Mouse (Mus musculus) lung, embryonic 15.5 days (tissue): Measurements from ENCODE around the gene Pithd1. TPM values are rescaled to one million over a fixed set of nuclear protein-coding genes. Genes with fewer than 3 reads are reported as not detected.
"Not testable (repeated sequence)": the region's sequence is repeated elsewhere in the genome, so short reads cannot be mapped to it uniquely, and the experiment has no call there.

Source experiments
- ATAC-seq: fragments of 200-750 bp; cut with Nextera tagmentation; 2 replicates; pipeline ENCODE4 v1.8.0; 2017; ENCODE audit warnings: moderate number of reproducible peaks, borderline replicate concordance; ENCODE audit not compliant: low FRiP score, low TSS enrichment; ENCODE audit errors: extremely low read depth
- H3K27ac ChIP-seq: fragments of 300-500 bp; sonication (generic); 2 replicates; pipeline ENCODE4 v1.5.1; 2015; ENCODE audit warnings: moderate library complexity, mild to moderate bottlenecking, inconsistent platforms
- H3K27me3 ChIP-seq: fragments of 300-500 bp; sonication (generic); 2 replicates; pipeline ENCODE4 v1.6.1; 2015; ENCODE audit warnings: inconsistent platforms
- H3K36me3 ChIP-seq: fragments of 300-500 bp; sonication (generic); 2 replicates; pipeline ENCODE4 v1.6.1; 2015; ENCODE audit warnings: inconsistent platforms
- H3K4me1 ChIP-seq: fragments of 300-500 bp; sonication (generic); 2 replicates; pipeline ENCODE4 v1.6.1; 2015; ENCODE audit warnings: inconsistent platforms
- H3K4me2 ChIP-seq: fragments of 300-500 bp; sonication (generic); 2 replicates; pipeline ENCODE4 v1.6.1; 2015; ENCODE audit warnings: inconsistent platforms, mild to moderate bottlenecking, moderate library complexity
- H3K4me3 ChIP-seq: fragments of 300-500 bp; sonication (generic); 2 replicates; pipeline ENCODE4 v1.5.1; 2015; ENCODE audit warnings: mild to moderate bottlenecking, inconsistent platforms
- H3K9ac ChIP-seq: fragments of 300-500 bp; sonication (generic); 2 replicates; pipeline ENCODE4 v1.6.1; 2015; ENCODE audit warnings: inconsistent platforms
- H3K9me3 ChIP-seq: fragments of 300-500 bp; sonication (generic); 2 replicates; pipeline ENCODE4 v1.6.1; 2016; ENCODE audit warnings: inconsistent platforms
- WGBS: fragments of 180-500 bp; shearing (Covaris S2); methylation state at CpG from one replicate; pipeline ENCODE4 v1.1.7; 2015; 5-methylcytosine and 5-hydroxymethylcytosine counted together
- polyA plus RNA-seq: library from polyadenylated mRNA; unstranded; fragments of >200 nt; fragmentation: Nextera tagmentation; extraction: Ambion mirVana; gene quantifications from 2 replicates; pipeline ENCODE4 v1.2.1, GENCODE M21; 2015

Gene Pithd1
- polyA plus RNA-seq, 1 experiment from 2014 or later = 59.7 TPM

GRCm38 (mm10) chr4:135942193-135942592, 44.9 kb downstream of the Pithd1 start:
- no peak overlapping the region for H3K27ac ChIP-seq
- WGBS = 72% methylated on average over 6 of the region's 6 CpGs
- no peak overlapping the region for H3K4me3 ChIP-seq
- no peak for ATAC-seq
- H3K36me3 ChIP-seq = peaks cover 13% of the 10 kb centered on the region
- no peaks in the 10 kb centered on the region for H3K9me3 ChIP-seq
- H3K4me2 ChIP-seq = no peak overlapping the region
- no peak overlapping the region for H3K9ac ChIP-seq
- no peaks in the 10 kb centered on the region for H3K27me3 ChIP-seq
- peaks cover 15% of the 10 kb centered on the region for H3K4me1 ChIP-seq

- H3K4me1 ChIP-seq = peaks cover 10% of the 10 kb centered on the region
- H3K4me3 ChIP-seq, H3K27ac ChIP-seq, H3K4me2 ChIP-seq, ATAC-seq, H3K9ac ChIP-seq, H3K9me3 ChIP-seq, H3K27me3 ChIP-seq: not testable (repeated sequence)
- WGBS = 81% methylated on average over 8 of the region's 8 CpGs
- H3K36me3 ChIP-seq = peaks cover 13% of the 10 kb centered on the region
These were observed 46.0 kb downstream of the Pithd1 start for GRCm38 (mm10) chr4:135941026-135941425.

GRCm38 (mm10) chr4:135938858-135939257, 48.2 kb downstream of the Pithd1 start:
- Histone ChIP-seq H3K27ac (no peak overlapping the region), H3K4me3 (no peak overlapping the region), H3K36me3 (peaks cover 23% of the 10 kb centered on the region), H3K27me3 (no peaks in the 10 kb centered on the region), H3K9me3 (no peaks in the 10 kb centered on the region), H3K4me1 (peaks cover 6% of the 10 kb centered on the region; the same call in 1 of the 2 replicates), H3K9ac (no peak overlapping the region), H3K4me2 (no peak overlapping the region)
- ATAC-seq = no peak
- WGBS = 81% methylated on average over 7 of the region's 7 CpGs

GRCm38 (mm10) chr4:135935502-135935901, 51.6 kb downstream of the Pithd1 start:
- no peak overlapping the region for H3K4me2 ChIP-seq
- H3K9ac ChIP-seq = no peak overlapping the region
- no peak overlapping the region for H3K4me3 ChIP-seq
- H3K27me3 ChIP-seq = no peaks in the 10 kb centered on the region
- WGBS = 49% methylated on average over 5 of the region's 5 CpGs
- H3K36me3 ChIP-seq = peaks cover 21% of the 10 kb centered on the region
- no peak overlapping the region for H3K27ac ChIP-seq
- no peak for ATAC-seq
- H3K4me1 ChIP-seq = no peaks in the 10 kb centered on the region
- no peaks in the 10 kb centered on the region for H3K9me3 ChIP-seq

- 55% methylated on average over 12 of the region's 12 CpGs for WGBS
- Histone ChIP-seq H3K4me2 (no peak overlapping the region), H3K27me3 (no peaks in the 10 kb centered on the region), H3K4me1 (no peaks in the 10 kb centered on the region), H3K9ac (no peak overlapping the region), H3K27ac (no peak overlapping the region), H3K36me3 (peaks cover 23% of the 10 kb centered on the region), H3K9me3 (no peaks in the 10 kb centered on the region), H3K4me3 (no peak overlapping the region)
- no peak for ATAC-seq
These were observed 52.2 kb downstream of the Pithd1 start for GRCm38 (mm10) chr4:135934708-135935500.

- H3K4me3 ChIP-seq = no peak overlapping the region
- H3K4me1 ChIP-seq = no peaks in the 10 kb centered on the region
- H3K9ac ChIP-seq = no peak overlapping the region
- no peaks in the 10 kb centered on the region for H3K27me3 ChIP-seq
- no peak overlapping the region for H3K4me2 ChIP-seq
- WGBS = 57% methylated on average over 5 of the region's 5 CpGs
- ATAC-seq = no peak
- H3K9me3 ChIP-seq = no peaks in the 10 kb centered on the region
- H3K27ac ChIP-seq = no peak overlapping the region
- peaks cover 19% of the 10 kb centered on the region for H3K36me3 ChIP-seq
These were observed 55.2 kb downstream of the Pithd1 start for GRCm38 (mm10) chr4:135931832-135932231.

GRCm38 (mm10) chr4:135930239-135930638, 56.8 kb downstream of the Pithd1 start:
- 90% methylated on average over 8 of the region's 8 CpGs for WGBS
- no peak overlapping the region for H3K27ac ChIP-seq
- H3K36me3 ChIP-seq = peaks cover 15% of the 10 kb centered on the region
- ATAC-seq = no peak
- no peak overlapping the region for H3K9ac ChIP-seq
- no peak overlapping the region for H3K4me2 ChIP-seq
- H3K9me3 ChIP-seq = no peaks in the 10 kb centered on the region
- no peaks in the 10 kb centered on the region for H3K27me3 ChIP-seq
- no peaks in the 10 kb centered on the region for H3K4me1 ChIP-seq
- H3K4me3 ChIP-seq = no peak overlapping the region

GRCm38 (mm10) chr4:135929828-135930227, 57.2 kb downstream of the Pithd1 start:
- Histone ChIP-seq H3K27ac (no peak overlapping the region), H3K9ac (no peak overlapping the region), H3K9me3 (no peaks in the 10 kb centered on the region), H3K36me3 (peaks cover 15% of the 10 kb centered on the region), H3K4me2 (no peak overlapping the region), H3K4me3 (no peak overlapping the region), H3K27me3 (no peaks in the 10 kb centered on the region), H3K4me1 (no peaks in the 10 kb centered on the region)
- ATAC-seq = no peak
- 84% methylated on average over 9 of the region's 9 CpGs for WGBS

GRCm38 (mm10) chr4:135929405-135929804, 57.7 kb downstream of the Pithd1 start:
- Histone ChIP-seq H3K4me1 (no peaks in the 10 kb centered on the region), H3K27ac (no peak overlapping the region), H3K9me3 (no peaks in the 10 kb centered on the region), H3K9ac (no peak overlapping the region), H3K4me3 (no peak overlapping the region), H3K4me2 (no peak overlapping the region), H3K27me3 (no peaks in the 10 kb centered on the region), H3K36me3 (peaks cover 18% of the 10 kb centered on the region)
- ATAC-seq = no peak
- WGBS = 85% methylated on average over 5 of the region's 5 CpGs

GRCm38 (mm10) chr4:135928376-135928775, 58.7 kb downstream of the Pithd1 start:
- no peaks in the 10 kb centered on the region for H3K27me3 ChIP-seq
- ATAC-seq = no peak

GRCm38 (mm10) chr4:135926861-135927260, 60.2 kb downstream of the Pithd1 start:
- no peak overlapping the region for H3K9ac ChIP-seq
- H3K27me3 ChIP-seq = no peaks in the 10 kb centered on the region
- ATAC-seq = no peak
- no peak overlapping the region for H3K4me3 ChIP-seq
- H3K36me3 ChIP-seq = peaks cover 14% of the 10 kb centered on the region; the same call in 1 of the 2 replicates
- H3K4me2 ChIP-seq = no peak overlapping the region
- no peak overlapping the region for H3K27ac ChIP-seq
- no peaks in the 10 kb centered on the region for H3K9me3 ChIP-seq
- 76% methylated on average over 3 of the region's 3 CpGs for WGBS
- peaks cover 5% of the 10 kb centered on the region for H3K4me1 ChIP-seq

More at GRCm38 (mm10) chr4:135928376-135928775, 58.7 kb downstream of the Pithd1 start:
- peaks cover 14% of the 10 kb centered on the region; the same call in 1 of the 2 replicates for H3K36me3 ChIP-seq
- H3K4me3 ChIP-seq = no peak overlapping the region
- no peaks in the 10 kb centered on the region for H3K4me1 ChIP-seq
- H3K4me2 ChIP-seq = no peak overlapping the region
- H3K27ac ChIP-seq = no peak overlapping the region
- H3K9ac ChIP-seq = no peak overlapping the region
- no peaks in the 10 kb centered on the region for H3K9me3 ChIP-seq
- WGBS = 84% methylated on average over 9 of the region's 9 CpGs

- Histone ChIP-seq H3K36me3 (peaks cover 14% of the 10 kb centered on the region; the same call in 1 of the 2 replicates), H3K9ac (no peak overlapping the region), H3K27ac (no peak overlapping the region), H3K9me3 (no peaks in the 10 kb centered on the region), H3K4me3 (no peak overlapping the region), H3K27me3 (no peaks in the 10 kb centered on the region), H3K4me1 (peaks cover 9% of the 10 kb centered on the region), H3K4me2 (no peak overlapping the region)
- ATAC-seq = no peak
- 80% methylated on average over 10 of the region's 10 CpGs for WGBS
These were observed 60.8 kb downstream of the Pithd1 start for GRCm38 (mm10) chr4:135926195-135926808.
